Mouse (Mus musculus): ENCODE measurements around the gene Hibadh.

GRCm38 (mm10) chr6:52539911-52540310 is 100.3 kb downstream of the Hibadh start:
- no peak for TF ChIP-seq CTCF (IDR thresholded peaks at IDR 0.05; ENCODE audit: low read depth)
- TF ChIP-seq EP300 (optimal IDR thresholded peaks at IDR 0.05): no peak

All from stomach, postnatal 0 days (tissue).